Mouse (Mus musculus): ENCODE measurements at regions not wholly inside any gene's neighbourhood (a gene's known extent, or its start where the extent isn't known, plus 50 kb on each side); places are given as distances from the start of the nearest gene placed in this dataset.
A peak's percentile ranks its signal among the peaks of the same experiment; 100 is the strongest.

DNA sequence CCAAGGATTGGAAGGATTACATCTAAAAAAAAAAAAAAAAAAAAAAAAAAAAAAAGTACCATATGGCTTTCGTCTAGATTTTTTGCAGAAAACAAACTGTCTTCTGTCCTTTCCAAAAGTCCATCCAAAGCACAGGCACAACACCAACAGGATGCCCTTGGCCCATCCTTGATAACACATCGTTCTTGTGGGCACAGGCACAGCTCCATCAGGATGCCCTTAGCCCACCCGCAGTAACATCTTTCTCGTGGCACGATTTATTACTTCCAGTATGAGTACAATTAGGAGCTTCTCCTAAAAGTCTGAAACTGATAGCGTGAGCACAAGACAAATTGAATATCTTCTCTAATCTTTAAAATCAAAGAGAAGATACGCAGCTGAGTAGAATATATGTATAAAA is 124.4 kb upstream of the Krtap11-1 start:
- no peak for TF ChIP-seq CTCF (IDR thresholded peaks at IDR 0.05; ENCODE audit: low read depth)
- no peak for ATAC-seq (ENCODE audit: insufficient read depth)
- H3K9ac ChIP-seq: no peak overlapping the region

DNA sequence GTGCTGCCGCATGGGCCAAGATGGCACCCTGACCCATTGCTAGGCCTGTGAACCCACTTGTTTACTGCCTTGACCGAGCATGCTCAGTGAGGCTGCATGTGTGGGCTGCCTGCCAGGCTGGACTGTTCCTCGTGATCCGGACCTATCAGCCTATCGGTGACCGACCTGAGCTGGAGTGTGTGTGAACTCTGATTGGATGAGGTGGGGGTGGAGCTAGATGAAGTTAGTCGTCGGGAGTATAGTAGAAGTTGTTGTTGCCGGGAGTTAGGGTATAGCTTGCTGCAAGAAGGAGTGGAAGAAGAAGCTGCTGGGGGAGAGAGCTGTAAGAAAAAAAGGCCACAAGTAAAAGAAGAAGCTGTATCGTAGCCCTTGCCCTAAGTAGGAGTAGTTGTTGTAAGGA is 122.3 kb upstream of the Krtap11-1 start:
- TF ChIP-seq CTCF (IDR thresholded peaks at IDR 0.05; ENCODE audit: low read depth): no peak
- WGBS: 75% methylated on average over 10 of the region's 10 CpGs
- Histone ChIP-seq H3K27me3 (ENCODE audit: insufficient read depth, low read length) (no peaks in the 10 kb centered on the region), H3K9ac (no peak overlapping the region), H3K4me1 (ENCODE audit: insufficient read depth) (no peaks in the 10 kb centered on the region), H3K4me2 (no peak overlapping the region), H3K36me3 (ENCODE audit: insufficient read depth) (no peaks in the 10 kb centered on the region), H3K9me3 (ENCODE audit: low read depth, low read length) (no peaks in the 10 kb centered on the region), H3K27ac (ENCODE audit: low read depth) (no peak overlapping the region), H3K4me3 (ENCODE audit: low read depth, low read length) (no peak overlapping the region)
- no peak for DNase-seq
- ATAC-seq (ENCODE audit: insufficient read depth): no peak

More for the DNA sequence above, 124.4 kb upstream of the Krtap11-1 start:
- Histone ChIP-seq H3K27ac (ENCODE audit: low read depth) (no peak overlapping the region), H3K27me3 (ENCODE audit: insufficient read depth, low read length) (no peaks in the 10 kb centered on the region), H3K4me1 (ENCODE audit: insufficient read depth) (no peaks in the 10 kb centered on the region; the same call in 1 of the 2 replicates), H3K36me3 (ENCODE audit: insufficient read depth) (no peaks in the 10 kb centered on the region), H3K4me2 (no peak overlapping the region), H3K9me3 (ENCODE audit: low read depth, low read length) (no peaks in the 10 kb centered on the region), H3K4me3 (ENCODE audit: low read depth, low read length) (no peak overlapping the region)
- 37% methylated on average over 7 of the region's 7 CpGs for WGBS
- no peak for DNase-seq

DNA sequence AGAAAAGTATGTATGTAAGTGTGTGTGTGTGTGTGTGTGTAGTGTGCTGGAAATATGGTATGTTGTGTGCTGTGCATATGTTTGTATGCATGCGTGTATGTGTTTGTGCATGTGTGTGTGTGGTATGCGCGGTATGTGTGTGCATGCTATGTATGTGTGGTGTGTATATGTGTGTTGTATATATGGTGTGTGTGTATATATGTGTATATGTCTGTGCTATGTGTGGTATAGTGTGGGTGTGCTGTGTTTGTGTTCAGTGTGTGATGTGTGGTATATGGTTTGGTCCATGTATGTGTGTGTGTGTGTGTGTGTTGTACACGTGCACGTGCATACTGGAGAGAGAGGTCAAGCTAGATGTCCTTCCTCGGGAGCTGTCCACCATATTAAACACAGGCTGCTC is 108.5 kb upstream of the Krtap11-1 start:
- Histone ChIP-seq H3K4me3 (ENCODE audit: low read depth, low read length) (no peak overlapping the region), H3K9me3 (ENCODE audit: low read depth, low read length) (no peaks in the 10 kb centered on the region), H3K4me2 (no peak overlapping the region), H3K9ac (no peak overlapping the region), H3K4me1 (ENCODE audit: insufficient read depth) (no peaks in the 10 kb centered on the region), H3K27ac (ENCODE audit: low read depth) (no peak overlapping the region), H3K27me3 (ENCODE audit: insufficient read depth, low read length) (no peaks in the 10 kb centered on the region), H3K36me3 (ENCODE audit: insufficient read depth) (no peaks in the 10 kb centered on the region)
- no peak for TF ChIP-seq CTCF (IDR thresholded peaks at IDR 0.05; ENCODE audit: low read depth)
- DNase-seq: no peak
- ATAC-seq (ENCODE audit: insufficient read depth): no peak
- WGBS: 82% methylated on average over 6 of the region's 6 CpGs

DNA sequence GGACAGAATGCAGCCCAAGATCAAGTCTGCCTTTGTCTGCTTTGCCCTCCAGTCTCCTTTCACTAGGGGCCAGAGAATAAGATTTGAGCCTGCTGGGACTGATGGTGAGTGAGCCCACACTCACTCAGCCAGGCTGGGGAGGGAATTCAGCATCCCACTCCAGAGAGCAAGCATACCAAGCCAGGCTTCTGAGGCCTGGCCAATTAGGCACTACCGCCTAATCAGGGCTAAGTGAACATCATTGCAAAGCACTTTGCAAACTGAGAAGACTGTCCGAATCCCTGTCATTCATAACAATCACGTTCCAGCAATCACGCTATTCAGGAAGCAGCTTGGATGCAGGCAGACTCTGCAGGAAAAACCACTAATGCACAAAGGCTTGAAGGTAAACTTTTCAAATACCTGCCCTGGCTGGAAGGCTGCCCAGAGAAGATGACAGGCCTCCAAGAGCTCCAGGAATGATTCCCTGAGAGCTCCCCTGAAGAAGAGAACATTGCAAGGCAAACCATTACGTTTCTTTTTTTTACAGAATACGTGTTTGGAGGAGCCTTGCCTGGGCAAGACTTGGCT is 107.5 kb upstream of the Krtap11-1 start:
- Histone ChIP-seq H3K4me3 (ENCODE audit: low read depth, low read length) (no peak overlapping the region), H3K27ac (ENCODE audit: low read depth) (no peak overlapping the region), H3K4me2 (no peak overlapping the region), H3K36me3 (ENCODE audit: insufficient read depth) (no peaks in the 10 kb centered on the region), H3K27me3 (ENCODE audit: insufficient read depth, low read length) (no peaks in the 10 kb centered on the region), H3K9me3 (ENCODE audit: low read depth, low read length) (no peaks in the 10 kb centered on the region), H3K4me1 (ENCODE audit: insufficient read depth) (no peaks in the 10 kb centered on the region), H3K9ac (no peak overlapping the region)
- no peak for TF ChIP-seq CTCF (IDR thresholded peaks at IDR 0.05; ENCODE audit: low read depth)
- 48% methylated on average over 6 of the region's 6 CpGs for WGBS
- DNase-seq (no peak), ATAC-seq (ENCODE audit: insufficient read depth) (no peak)

- ATAC-seq (ENCODE audit: insufficient read depth): peak; percentile 56
- H3K9me3 ChIP-seq (ENCODE audit: low read depth, low read length): no peaks in the 10 kb centered on the region
- H3K9ac ChIP-seq: no peak overlapping the region
- H3K27ac ChIP-seq (ENCODE audit: low read depth): no peak overlapping the region
- no peaks in the 10 kb centered on the region for H3K4me1 ChIP-seq (ENCODE audit: insufficient read depth)
- H3K27me3 ChIP-seq (ENCODE audit: insufficient read depth, low read length): no peaks in the 10 kb centered on the region
- TF ChIP-seq CTCF (IDR thresholded peaks at IDR 0.05; ENCODE audit: low read depth): no peak
- no peak overlapping the region for H3K4me3 ChIP-seq (ENCODE audit: low read depth, low read length)
- H3K36me3 ChIP-seq (ENCODE audit: insufficient read depth): no peaks in the 10 kb centered on the region
- DNase-seq: peak; percentile 4
- H3K4me2 ChIP-seq: no peak overlapping the region
- WGBS: 47% methylated on average over 13 of the region's 13 CpGs
Measured at GRCm38 (mm10) chr16:89675009-89675785, 104.2 kb upstream of the Krtap11-1 start.

DNA sequence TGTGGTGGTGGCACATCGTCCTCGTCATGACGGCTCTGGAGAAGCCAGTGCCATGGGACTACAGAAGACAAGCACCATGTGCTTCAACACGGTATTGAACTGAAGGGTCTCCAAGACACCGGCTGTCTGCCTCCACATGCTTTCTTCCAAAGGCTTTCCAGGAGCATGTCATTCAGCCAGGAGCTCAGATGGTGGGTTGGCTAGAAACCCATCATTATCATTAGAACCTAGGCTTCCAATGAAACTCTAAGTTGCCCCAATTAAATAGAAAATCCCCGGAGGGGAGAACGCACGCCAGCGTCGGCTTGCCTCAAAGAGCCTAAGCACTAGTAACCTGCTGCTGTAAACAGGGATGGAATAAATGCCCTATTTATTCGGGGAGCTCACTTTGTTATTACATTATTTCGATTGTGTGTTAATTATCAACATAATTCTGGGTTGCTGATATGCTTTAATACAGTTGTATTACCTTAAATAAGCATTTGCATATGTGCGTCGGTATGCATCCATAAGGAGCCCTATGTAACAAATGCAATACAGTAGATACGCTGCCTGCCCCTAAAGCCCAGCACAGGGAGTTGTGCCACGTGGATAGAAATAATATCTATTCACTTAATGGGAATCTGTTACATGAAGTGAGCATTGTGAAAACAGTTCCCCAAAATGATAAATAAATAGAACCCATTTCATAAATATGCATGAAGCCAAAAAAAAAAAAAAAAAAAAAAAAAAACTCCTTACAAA is 103.3 kb upstream of the Krtap11-1 start:
- Histone ChIP-seq H3K27me3 (ENCODE audit: insufficient read depth, low read length) (no peaks in the 10 kb centered on the region), H3K36me3 (ENCODE audit: insufficient read depth) (no peaks in the 10 kb centered on the region), H3K4me2 (no peak overlapping the region), H3K9ac (no peak overlapping the region), H3K4me1 (ENCODE audit: insufficient read depth) (no peaks in the 10 kb centered on the region), H3K4me3 (ENCODE audit: low read depth, low read length) (no peak overlapping the region), H3K27ac (ENCODE audit: low read depth) (no peak overlapping the region), H3K9me3 (ENCODE audit: low read depth, low read length) (no peaks in the 10 kb centered on the region)
- ATAC-seq (ENCODE audit: insufficient read depth): no peak
- no peak for TF ChIP-seq CTCF (IDR thresholded peaks at IDR 0.05; ENCODE audit: low read depth)
- 90% methylated on average over 16 of the region's 16 CpGs for WGBS
- DNase-seq: no peak

DNA sequence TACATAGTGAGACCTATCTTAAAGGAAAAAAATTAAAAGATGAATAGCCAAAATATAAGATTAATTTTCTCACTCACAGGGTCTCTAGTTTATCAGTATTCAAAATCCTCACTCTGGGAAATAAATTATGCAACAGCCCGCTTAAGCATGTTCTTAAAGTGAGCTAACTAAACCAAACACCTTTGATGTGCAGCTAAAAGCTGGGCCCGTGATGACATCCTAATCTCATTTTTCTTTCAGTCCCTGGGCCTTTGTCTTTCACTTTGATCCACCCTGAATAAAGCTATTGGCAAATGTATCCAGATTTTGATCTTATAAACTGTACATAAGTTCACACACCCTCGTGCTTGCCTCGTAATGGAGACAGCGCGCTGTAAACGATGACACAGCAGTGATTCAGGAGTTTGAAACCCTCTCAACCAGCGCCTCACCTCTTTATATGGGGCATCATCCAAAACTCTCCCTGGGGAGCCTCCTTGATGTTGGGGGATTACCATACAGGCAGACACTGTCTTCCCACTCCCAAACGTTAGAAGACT is 100.3 kb upstream of the Krtap11-1 start:
- H3K27ac ChIP-seq (ENCODE audit: low read depth): no peak overlapping the region
- no peak overlapping the region for H3K4me2 ChIP-seq
- WGBS: 61% methylated on average over 9 of the region's 9 CpGs
- H3K27me3 ChIP-seq (ENCODE audit: insufficient read depth, low read length): no peaks in the 10 kb centered on the region
- DNase-seq (no peak), ATAC-seq (ENCODE audit: insufficient read depth) (no peak)
- no peaks in the 10 kb centered on the region for H3K4me1 ChIP-seq (ENCODE audit: insufficient read depth)
- H3K9me3 ChIP-seq (ENCODE audit: low read depth, low read length): no peaks in the 10 kb centered on the region
- H3K9ac ChIP-seq: no peak overlapping the region
- TF ChIP-seq CTCF (IDR thresholded peaks at IDR 0.05; ENCODE audit: low read depth): no peak
- no peaks in the 10 kb centered on the region for H3K36me3 ChIP-seq (ENCODE audit: insufficient read depth)
- no peak overlapping the region for H3K4me3 ChIP-seq (ENCODE audit: low read depth, low read length)

Measured in lung, embryonic 14.5 days (tissue).